Mouse (Mus musculus): ENCODE data around the gene Phospho1. TPM values are rescaled to one million over a fixed set of nuclear protein-coding genes. Genes with fewer than 3 reads are reported as not detected.
A peak's percentile ranks its signal among the peaks of the same experiment; 100 is the strongest.

Phospho1 gene
- polyA plus RNA-seq, 1 experiment from 2014 or later, result 2.2 TPM

DNA sequence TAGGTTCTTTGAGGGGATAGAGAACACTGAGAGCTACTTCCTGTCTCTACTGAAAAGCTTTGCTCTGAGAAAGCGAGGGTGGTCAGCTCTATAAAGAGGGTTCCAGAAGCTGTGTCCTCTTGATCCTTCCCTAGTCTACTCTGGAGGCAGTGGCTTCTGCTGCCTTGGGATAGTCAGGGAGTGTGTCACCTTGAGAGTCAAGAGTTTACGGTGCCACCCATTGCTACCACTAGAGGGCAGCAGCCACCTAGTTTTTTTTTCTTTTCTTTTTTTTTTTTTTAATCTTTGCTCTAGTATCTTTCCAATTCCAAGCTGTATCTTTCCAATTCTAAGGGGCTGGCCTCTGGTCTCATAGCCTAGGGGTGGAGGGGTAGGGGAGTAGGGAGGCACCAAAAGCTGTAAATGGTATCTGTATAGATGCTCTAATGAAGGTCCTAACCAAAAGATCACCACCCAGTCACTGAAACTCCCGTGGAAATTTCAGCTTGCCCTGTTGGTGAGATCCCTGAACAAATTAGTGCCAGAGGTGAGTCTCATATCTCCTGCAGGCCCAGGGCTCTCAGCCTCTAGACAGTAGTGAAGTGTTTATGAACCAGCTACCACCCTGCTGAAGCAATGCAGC lies 3.3 kb downstream of the Phospho1 start:
- Histone ChIP-seq H3K27ac (replicated peaks) (peak overlapping the region; percentile 5; the same call in 1 of the 2 replicates), H3K27me3 (replicated peaks) (peaks cover 82% of the 10 kb centered on the region), H3K9me3 (no peaks in the 10 kb centered on the region), H3K4me1 (peaks cover 45% of the 10 kb centered on the region), H3K36me3 (no peaks in the 10 kb centered on the region), H3K4me3 (no peak overlapping the region), H3K9ac (peak overlapping the region; percentile 44; the same call in 1 of the 2 replicates), H3K4me2 (peak overlapping the region; percentile 41)
- 24% methylated on average over 3 of the region's 3 CpGs for WGBS
- ATAC-seq (ENCODE audit: extremely low read depth, insufficient number of reproducible peaks, low FRiP score, low TSS enrichment), result no peak

DNA sequence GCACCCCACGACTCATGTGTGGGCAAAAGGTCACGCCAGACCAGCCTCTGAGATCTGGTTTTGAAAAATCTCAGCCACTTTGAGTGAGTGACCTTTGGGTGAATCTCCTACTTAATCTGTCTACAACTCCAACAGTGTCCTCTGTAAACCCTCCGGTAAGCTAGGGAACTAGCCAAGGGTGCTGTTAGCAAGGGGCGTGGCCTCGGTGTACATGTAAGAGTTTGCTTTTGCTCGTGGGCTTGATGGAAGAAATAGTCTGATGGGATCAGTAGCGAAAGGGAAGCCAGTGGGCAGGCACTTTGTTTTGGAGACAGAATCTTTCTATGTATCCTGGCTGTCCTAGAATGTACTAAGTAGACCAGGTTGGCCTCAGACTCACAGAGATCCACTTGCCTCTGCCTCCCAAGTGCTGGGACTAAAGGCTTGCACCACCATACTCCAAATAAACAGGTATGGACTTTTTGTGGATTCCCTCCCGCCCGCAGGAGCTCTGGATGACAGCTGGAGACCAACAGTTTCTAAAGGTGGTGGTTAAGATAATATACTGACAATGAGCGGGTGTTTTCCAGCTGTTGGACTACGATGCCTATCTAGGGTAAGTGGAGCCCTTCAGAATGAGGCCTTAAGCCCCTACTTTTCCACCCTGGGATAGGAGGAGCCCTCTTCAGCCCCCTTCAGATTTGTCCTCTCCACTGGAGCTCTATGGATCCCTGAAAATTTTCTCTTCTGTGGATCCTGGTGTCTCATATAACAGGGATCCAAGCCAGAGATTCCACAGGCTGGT lies 4.1 kb downstream of the Phospho1 start:
- no peak overlapping the region for H3K4me2 ChIP-seq
- no peak for ATAC-seq (ENCODE audit: extremely low read depth, insufficient number of reproducible peaks, low FRiP score, low TSS enrichment)
- peaks cover 51% of the 10 kb centered on the region for H3K4me1 ChIP-seq
- no peaks in the 10 kb centered on the region for H3K36me3 ChIP-seq
- H3K4me3 ChIP-seq, result no peak overlapping the region
- no peak overlapping the region for H3K9ac ChIP-seq
- H3K27ac ChIP-seq (replicated peaks), result no peak overlapping the region
- H3K27me3 ChIP-seq (replicated peaks), result peaks cover 82% of the 10 kb centered on the region
- no peaks in the 10 kb centered on the region for H3K9me3 ChIP-seq
- WGBS, result 64% methylated on average over 11 of the region's 11 CpGs

DNA sequence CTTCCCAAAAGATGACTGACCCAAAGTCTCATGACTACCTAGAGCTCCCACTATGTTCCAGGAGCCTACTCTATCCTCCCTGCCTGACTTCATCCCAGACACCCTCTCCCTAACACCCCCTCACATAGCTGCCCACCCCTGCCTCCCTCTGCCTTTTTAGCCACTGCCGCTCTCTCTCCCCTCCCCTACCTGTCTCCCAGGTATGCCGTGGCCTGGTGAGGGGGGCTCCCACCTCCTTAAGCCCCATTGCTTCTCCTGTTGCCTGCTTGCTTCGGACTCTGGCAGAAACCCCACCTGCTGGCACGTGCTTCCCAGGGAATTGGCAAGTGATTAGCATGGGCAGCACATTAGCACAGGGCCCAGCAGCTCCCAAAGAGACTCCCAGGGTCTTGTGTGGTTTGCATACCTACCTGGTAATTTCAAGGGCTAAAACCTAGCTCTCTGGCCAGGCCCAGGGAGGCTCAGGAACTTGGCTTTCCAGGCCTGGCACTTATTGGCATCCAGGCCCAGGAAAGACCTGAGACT lies 5.3 kb downstream of the Phospho1 start:
- Histone ChIP-seq H3K9ac (peak overlapping the region; percentile 8), H3K36me3 (no peaks in the 10 kb centered on the region), H3K4me2 (no peak overlapping the region), H3K9me3 (no peaks in the 10 kb centered on the region), H3K4me1 (peaks cover 58% of the 10 kb centered on the region), H3K4me3 (0 out of 2 replicates have a peak overlapping the region, but pooled peaks have one; percentile 44), H3K27ac (replicated peaks) (no peak overlapping the region), H3K27me3 (replicated peaks) (peaks cover 90% of the 10 kb centered on the region)
- no peak for ATAC-seq (ENCODE audit: extremely low read depth, insufficient number of reproducible peaks, low FRiP score, low TSS enrichment)
- WGBS, result 41% methylated on average over 4 of the region's 4 CpGs

DNA sequence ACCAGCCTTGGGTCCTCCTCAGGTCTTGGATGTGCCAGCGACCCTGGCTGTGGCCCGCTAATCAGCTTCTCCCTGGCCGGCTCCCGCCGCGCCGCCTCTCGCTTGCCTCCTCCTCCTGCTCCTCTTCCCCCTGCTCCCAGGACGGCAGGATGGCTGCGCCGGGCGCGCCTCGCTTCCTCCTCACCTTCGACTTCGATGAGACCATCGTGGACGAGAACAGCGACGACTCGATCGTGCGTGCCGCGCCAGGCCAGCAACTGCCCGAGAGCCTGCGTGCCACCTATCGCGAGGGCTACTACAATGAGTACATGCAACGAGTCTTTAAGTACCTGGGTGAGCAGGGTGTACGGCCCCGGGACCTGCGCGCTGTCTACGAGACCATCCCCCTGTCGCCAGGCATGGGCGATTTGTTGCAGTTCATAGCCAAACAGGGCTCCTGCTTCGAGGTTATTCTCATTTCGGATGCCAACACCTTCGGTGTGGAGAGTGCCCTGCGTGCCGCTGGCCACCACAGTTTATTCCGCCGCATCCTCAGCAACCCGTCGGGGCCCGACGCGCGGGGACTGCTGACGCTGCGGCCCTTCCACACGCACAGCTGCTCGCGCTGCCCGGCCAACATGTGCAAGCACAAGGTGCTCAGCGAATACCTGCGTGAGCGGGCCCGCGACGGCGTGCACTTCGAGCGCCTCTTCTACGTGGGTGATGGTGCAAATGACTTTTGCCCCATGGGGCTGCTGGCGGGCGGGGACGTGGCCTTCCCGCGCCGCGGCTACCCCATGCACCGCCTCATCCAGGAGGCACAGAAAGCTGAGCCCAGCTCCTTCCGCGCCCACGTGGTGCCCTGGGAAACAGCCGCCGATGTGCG lies 6.3 kb downstream of the Phospho1 start:
- Histone ChIP-seq H3K27ac (replicated peaks) (no peak overlapping the region), H3K9ac (peak overlapping the region; percentile 8), H3K4me1 (peaks cover 58% of the 10 kb centered on the region), H3K9me3 (no peaks in the 10 kb centered on the region), H3K4me2 (peak overlapping the region; percentile 65), H3K36me3 (no peaks in the 10 kb centered on the region), H3K4me3 (peak overlapping the region; percentile 44), H3K27me3 (replicated peaks) (peaks cover 86% of the 10 kb centered on the region)
- 9% methylated on average over 80 of the region's 80 CpGs for WGBS
- no peak for ATAC-seq (ENCODE audit: extremely low read depth, insufficient number of reproducible peaks, low FRiP score, low TSS enrichment)

DNA sequence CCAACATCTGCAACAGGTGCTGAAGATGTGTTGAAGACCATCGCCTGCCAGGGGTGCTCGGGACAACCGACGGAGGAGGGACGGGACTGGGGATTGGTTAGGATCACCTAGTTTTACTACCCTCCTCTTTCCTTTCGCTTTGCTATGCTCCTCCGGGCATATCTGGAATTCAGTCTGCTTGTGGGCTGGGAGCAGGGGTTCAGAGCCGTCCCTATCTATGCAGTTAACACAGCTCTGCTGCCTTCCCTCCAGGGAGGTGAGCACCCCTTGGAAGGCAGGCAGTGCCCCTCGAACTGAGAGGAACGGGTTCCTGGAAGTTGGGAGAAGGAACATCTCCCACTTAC lies 6.9 kb downstream of the Phospho1 start:
- Histone ChIP-seq H3K36me3 (no peaks in the 10 kb centered on the region), H3K4me2 (peak overlapping the region; percentile 65), H3K27me3 (replicated peaks) (peaks cover 84% of the 10 kb centered on the region), H3K4me3 (peak overlapping the region; percentile 44), H3K9me3 (no peaks in the 10 kb centered on the region), H3K27ac (replicated peaks) (no peak overlapping the region), H3K4me1 (peaks cover 63% of the 10 kb centered on the region), H3K9ac (peak overlapping the region; percentile 8)
- ATAC-seq (ENCODE audit: extremely low read depth, insufficient number of reproducible peaks, low FRiP score, low TSS enrichment), result no peak
- 11% methylated on average over 10 of the region's 10 CpGs for WGBS

DNA sequence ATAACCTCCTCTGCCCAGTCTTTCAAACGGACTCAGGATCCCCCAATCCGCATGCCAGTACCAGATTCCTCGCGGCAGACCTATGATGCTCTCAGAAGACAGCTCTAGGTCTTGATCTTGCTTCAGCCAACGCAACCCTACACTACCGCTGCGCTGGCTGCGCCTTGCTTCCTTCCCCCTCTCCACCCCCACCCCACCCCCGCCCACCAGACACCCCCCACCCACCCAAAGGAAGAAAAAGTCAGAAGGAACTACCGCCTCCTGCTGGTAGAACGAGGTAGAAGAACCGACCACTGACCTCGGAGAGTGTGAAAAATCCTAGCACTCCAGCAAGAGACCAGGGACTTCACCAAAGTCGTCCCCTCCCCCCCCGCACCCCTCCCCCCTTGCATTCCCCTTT lies 7.3 kb downstream of the Phospho1 start:
- Histone ChIP-seq H3K4me2 (peak overlapping the region; percentile 65), H3K4me3 (peak overlapping the region; percentile 44), H3K4me1 (peaks cover 67% of the 10 kb centered on the region), H3K27me3 (replicated peaks) (peaks cover 80% of the 10 kb centered on the region), H3K9me3 (no peaks in the 10 kb centered on the region), H3K9ac (no peak overlapping the region), H3K36me3 (no peaks in the 10 kb centered on the region), H3K27ac (replicated peaks) (no peak overlapping the region)
- 10% methylated on average over 15 of the region's 15 CpGs for WGBS
- ATAC-seq (ENCODE audit: extremely low read depth, insufficient number of reproducible peaks, low FRiP score, low TSS enrichment), result no peak

DNA sequence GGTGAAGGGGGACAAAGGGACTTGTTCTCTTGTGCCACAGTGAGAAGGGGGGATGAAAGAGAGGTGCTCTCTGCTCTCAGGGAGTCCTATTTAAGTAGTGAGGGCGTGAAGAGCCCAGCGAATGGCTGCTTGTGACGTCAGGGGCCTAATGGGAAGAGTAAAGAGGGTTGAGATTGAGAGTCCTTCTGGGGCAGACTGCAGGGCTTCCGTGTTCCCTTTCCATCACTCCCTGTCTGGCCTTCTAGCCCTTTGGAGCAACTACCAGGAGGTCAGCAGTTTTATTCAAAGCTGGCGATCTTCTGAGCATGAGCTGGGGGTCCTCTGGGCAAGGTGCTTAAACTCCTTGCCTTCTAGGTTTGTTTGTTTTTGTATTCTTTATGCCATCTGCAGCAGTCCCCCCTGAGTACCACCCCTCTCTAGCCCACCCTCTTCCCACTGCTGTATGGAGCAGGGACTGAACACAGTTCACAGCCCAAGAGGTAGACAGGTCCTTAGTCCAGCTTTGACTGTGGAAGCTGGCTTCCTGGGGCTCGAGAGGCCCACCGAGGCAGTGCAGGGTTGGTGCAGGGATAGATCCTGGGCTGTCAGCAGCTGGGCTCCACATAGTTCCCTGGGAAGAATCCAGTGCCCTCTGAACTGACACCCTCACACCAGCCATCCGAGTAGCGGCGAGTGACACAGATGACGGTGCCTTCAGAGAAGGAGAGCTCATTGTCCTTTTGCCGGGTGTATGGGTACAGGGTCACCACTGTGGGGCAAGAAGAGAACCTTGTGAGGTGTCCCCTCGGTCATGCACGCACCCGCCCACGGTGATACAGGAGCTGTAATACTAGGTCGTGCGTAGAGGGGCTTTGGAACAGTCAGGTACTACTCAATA lies 8.1 kb downstream of the Phospho1 start:
- H3K4me3 ChIP-seq, result no peak overlapping the region
- 50% methylated on average over 18 of the region's 18 CpGs for WGBS
- H3K27ac ChIP-seq (replicated peaks), result no peak overlapping the region
- H3K4me1 ChIP-seq, result peaks cover 68% of the 10 kb centered on the region
- no peaks in the 10 kb centered on the region for H3K9me3 ChIP-seq
- peaks cover 75% of the 10 kb centered on the region for H3K27me3 ChIP-seq (replicated peaks)
- no peaks in the 10 kb centered on the region for H3K36me3 ChIP-seq
- ATAC-seq (ENCODE audit: extremely low read depth, insufficient number of reproducible peaks, low FRiP score, low TSS enrichment), result no peak
- no peak overlapping the region for H3K9ac ChIP-seq
- no peak overlapping the region for H3K4me2 ChIP-seq

DNA sequence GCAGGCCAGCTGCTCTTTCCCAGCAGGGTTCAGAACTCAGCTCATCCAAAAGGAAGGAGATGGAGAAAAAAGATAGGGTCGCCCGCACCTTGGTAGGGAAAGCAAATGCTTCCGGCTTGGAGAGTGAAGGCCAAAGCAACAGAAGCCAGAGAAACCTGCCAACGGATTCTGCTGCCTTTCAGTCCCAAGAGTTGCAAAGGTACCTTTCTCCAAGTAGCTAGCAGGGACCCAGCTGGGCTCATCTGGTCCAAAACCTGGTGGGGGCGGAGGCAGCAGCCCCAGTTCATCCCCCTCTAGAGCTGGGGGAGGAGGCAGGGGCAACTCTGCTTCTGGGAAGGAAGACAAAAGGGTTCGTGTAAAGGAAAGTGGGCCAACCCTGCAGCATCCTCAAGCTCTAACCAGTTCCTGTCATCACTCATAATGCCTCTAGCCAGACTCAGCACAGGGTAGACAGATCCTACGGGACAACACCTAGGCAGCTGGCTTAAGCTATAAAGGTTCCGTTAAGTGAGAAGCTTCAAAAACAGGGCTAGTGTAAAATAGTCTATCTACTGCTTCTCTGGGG lies 8.8 kb downstream of the Phospho1 start:
- ATAC-seq (ENCODE audit: extremely low read depth, insufficient number of reproducible peaks, low FRiP score, low TSS enrichment), result no peak
- no peaks in the 10 kb centered on the region for H3K9me3 ChIP-seq
- peaks cover 74% of the 10 kb centered on the region for H3K4me1 ChIP-seq
- H3K9ac ChIP-seq, result no peak overlapping the region
- no peaks in the 10 kb centered on the region for H3K36me3 ChIP-seq
- WGBS, result 37% methylated on average over 8 of the region's 8 CpGs
- H3K27ac ChIP-seq (replicated peaks), result no peak overlapping the region
- H3K4me3 ChIP-seq, result no peak overlapping the region
- H3K27me3 ChIP-seq (replicated peaks), result peaks cover 71% of the 10 kb centered on the region
- H3K4me2 ChIP-seq, result no peak overlapping the region

DNA sequence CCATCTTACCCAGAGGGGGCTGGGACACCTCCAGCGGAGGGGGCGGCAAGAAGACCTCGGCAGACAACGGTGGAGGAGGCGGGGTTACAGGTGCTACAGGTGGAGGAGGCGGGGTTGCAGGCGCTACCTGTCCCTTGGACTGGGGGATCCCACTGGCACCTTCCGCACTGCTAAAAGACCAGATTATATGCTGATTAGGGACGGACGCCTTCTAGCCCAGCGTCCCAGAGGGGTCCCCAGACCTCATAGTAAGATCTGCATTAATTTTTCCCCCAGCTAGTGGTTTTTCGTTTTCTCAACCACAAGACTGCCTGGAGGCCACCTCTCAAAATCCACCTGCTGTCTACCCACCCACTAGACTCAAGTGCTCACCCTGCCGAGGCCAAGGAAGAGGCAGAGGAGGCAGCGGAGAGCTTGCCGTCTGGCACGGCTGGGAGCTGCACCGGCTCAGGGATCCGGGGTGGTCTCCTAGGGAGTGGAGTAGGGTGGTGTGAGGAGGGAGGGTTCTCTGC lies 9.4 kb downstream of the Phospho1 start:
- no peak for ATAC-seq (ENCODE audit: extremely low read depth, insufficient number of reproducible peaks, low FRiP score, low TSS enrichment)
- H3K4me2 ChIP-seq, result peak overlapping the region; percentile 52

DNA sequence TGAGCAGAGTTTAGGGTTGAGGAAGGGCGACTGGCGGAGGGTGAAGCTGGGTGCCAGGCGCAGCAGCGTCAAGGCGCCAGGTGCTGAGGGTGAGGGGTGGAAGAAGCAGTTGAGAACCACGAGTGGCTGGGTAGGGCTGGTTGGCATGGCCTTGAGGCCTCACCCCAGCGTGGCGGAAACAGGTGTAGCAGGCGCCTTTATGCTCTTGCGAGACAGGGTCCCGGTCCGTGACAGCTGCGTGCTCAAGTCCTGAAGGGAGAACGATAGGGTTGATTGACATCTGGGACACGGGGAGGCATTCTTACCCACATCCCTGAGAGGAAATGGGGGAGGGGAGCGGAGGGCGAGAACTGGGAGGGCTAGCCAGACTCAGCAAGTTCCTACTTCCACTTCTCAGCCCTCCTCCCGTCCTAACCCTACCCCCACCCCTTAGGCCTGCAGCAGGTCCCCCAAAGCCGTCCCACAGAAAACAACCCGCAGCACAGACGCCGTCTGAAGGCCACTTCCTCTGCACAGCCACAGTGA lies 9.9 kb downstream of the Phospho1 start:
- Histone ChIP-seq H3K9ac (peak overlapping the region; percentile 52; the same call in 1 of the 2 replicates), H3K9me3 (no peaks in the 10 kb centered on the region), H3K4me3 (peak overlapping the region; percentile 16; the same call in 1 of the 2 replicates), H3K27me3 (replicated peaks) (peaks cover 60% of the 10 kb centered on the region), H3K27ac (replicated peaks) (peak overlapping the region; percentile 70; the same call in 1 of the 2 replicates), H3K4me2 (peak overlapping the region; percentile 52), H3K4me1 (peaks cover 78% of the 10 kb centered on the region), H3K36me3 (no peaks in the 10 kb centered on the region)
- whole genome bisulfite sequencing, result 7% methylated on average over 22 of the region's 22 CpGs
- no peak for ATAC-seq (ENCODE audit: extremely low read depth, insufficient number of reproducible peaks, low FRiP score, low TSS enrichment)

More for the DNA sequence above, 9.4 kb downstream of the Phospho1 start:
- Histone ChIP-seq H3K27ac (replicated peaks) (0 out of 2 replicates have a peak overlapping the region, but pooled peaks have one; percentile 39), H3K27me3 (replicated peaks) (peaks cover 65% of the 10 kb centered on the region), H3K36me3 (no peaks in the 10 kb centered on the region), H3K4me1 (peaks cover 78% of the 10 kb centered on the region), H3K9me3 (no peaks in the 10 kb centered on the region), H3K4me3 (peak overlapping the region; percentile 16; the same call in 1 of the 2 replicates), H3K9ac (peak overlapping the region; percentile 52; the same call in 1 of the 2 replicates)
- WGBS, result 14% methylated on average over 18 of the region's 18 CpGs
